Mouse (Mus musculus): ENCODE measurements at regions not wholly inside any gene's neighbourhood (a gene's known extent, or its start where the extent isn't known, plus 50 kb on each side); places are given as distances from the start of the nearest gene placed in this dataset.
A peak's percentile ranks its signal among the peaks of the same experiment; 100 is the strongest.

DNA sequence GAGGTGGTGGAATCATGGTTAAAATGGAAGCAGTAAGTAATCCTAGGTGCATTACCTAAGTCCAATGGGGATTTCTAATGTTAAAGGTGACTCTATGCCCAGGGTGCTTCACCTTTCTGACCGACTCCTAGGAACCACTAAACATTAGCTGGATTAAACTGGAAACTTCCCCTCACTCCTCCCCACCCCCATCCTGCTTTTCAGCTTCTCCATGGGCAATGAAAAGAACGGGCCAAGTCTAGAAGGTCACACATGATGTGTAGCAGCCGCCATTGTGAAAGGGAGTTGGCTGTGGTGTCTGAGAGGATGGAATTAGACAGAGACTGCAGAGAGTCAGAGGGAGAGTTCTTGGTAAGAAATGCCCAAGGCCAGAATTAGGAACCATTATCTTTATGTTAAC lies 479.8 kb downstream of the Ptprc start:
- Histone ChIP-seq H3K36me3 (ENCODE audit: control insufficient read depth, insufficient read depth, low read length) (no peaks in the 10 kb centered on the region), H3K27me3 (ENCODE audit: control insufficient read depth, insufficient read depth, low read length) (no peaks in the 10 kb centered on the region), H3K27ac (no peak overlapping the region), H3K79me2 (replicated peaks; ENCODE audit: control insufficient read depth, insufficient read depth, low read length) (no peaks in the 10 kb centered on the region), H3K9ac (ENCODE audit: low read depth, low read length) (no peak overlapping the region), H3K4me3 (no peak overlapping the region), H3K4me1 (ENCODE audit: control insufficient read depth, insufficient read depth, low read length) (no peaks in the 10 kb centered on the region)
- intact Hi-C loops (cut with DNase I): no loop called here
- DNase-seq: no peak
- 83% methylated on average over 3 of the region's 3 CpGs for WGBS
- no peak for TF ChIP-seq CTCF (IDR thresholded peaks at IDR 0.05)
- no peak for TF ChIP-seq EP300 (IDR thresholded peaks at IDR 0.05; ENCODE audit: insufficient read depth, low read depth, low read length)
- TF ChIP-seq POLR2A (IDR thresholded peaks at IDR 0.05; ENCODE audit: insufficient read depth, low read depth, low read length): no peak

DNA sequence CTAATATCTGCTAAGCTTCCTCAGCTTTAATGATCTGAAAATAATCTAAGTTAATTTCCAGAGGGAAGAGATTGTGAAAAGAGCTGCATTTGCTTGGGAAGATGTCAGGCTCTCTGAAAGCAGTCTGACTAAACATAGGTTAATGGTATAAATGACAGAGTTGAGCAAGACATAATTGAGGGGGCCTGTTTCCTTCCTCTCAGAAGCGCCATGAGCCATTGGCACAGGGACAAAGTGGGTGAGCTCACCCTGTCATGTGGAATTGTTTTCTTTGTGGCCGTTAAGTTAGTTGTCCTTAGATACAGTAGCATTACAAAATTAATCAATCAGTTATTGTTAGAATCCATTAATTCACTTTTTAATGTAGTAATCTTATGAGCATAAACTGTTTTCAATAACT lies 483.0 kb downstream of the Ptprc start:
- Histone ChIP-seq H3K4me1 (ENCODE audit: control insufficient read depth, insufficient read depth, low read length) (no peaks in the 10 kb centered on the region), H3K79me2 (replicated peaks; ENCODE audit: control insufficient read depth, insufficient read depth, low read length) (no peaks in the 10 kb centered on the region), H3K9ac (ENCODE audit: low read depth, low read length) (no peak overlapping the region), H3K27me3 (ENCODE audit: control insufficient read depth, insufficient read depth, low read length) (no peaks in the 10 kb centered on the region), H3K36me3 (ENCODE audit: control insufficient read depth, insufficient read depth, low read length) (no peaks in the 10 kb centered on the region), H3K27ac (no peak overlapping the region), H3K4me3 (no peak overlapping the region)
- intact Hi-C loops (cut with DNase I): no loop called here
- DNase-seq: no peak
- WGBS: 41% methylated on average over 2 of the region's 2 CpGs
- TF ChIP-seq EP300 (IDR thresholded peaks at IDR 0.05; ENCODE audit: insufficient read depth, low read depth, low read length) (no peak), CTCF (IDR thresholded peaks at IDR 0.05) (no peak), POLR2A (IDR thresholded peaks at IDR 0.05; ENCODE audit: insufficient read depth, low read depth, low read length) (no peak)

DNA sequence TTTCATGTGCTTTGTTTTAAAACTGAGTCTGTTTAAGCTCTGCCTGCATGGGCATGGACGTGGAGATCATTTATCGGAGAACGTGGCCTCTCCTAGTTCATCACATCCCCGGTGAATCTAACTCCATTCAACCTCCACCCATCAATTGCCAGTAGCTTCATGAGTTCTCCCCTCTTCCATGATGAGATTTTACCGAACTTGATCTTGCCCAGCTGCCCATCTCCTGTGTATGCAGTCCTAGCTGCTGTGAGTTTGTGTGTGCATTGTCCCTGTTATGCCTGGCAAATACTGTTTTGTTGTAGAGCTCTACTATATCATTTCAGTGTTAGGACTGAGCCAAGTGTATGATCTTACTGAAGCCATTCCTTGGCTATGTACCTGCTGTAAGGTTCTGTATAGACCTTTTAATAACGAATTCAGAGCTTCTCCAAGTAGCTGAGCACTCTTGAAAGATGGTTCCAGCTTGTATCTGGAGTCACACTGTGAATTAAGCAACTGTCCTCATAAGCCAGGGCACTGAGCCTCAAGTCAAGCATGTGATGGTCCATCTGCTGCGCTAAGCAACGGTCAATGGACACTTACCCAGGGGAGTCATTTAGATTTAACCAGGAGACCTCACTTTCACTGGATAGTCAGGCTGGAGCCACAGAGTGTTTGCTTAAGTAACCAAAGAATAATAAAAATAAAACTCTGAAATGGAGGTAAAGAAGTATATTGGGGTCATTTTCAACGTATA lies 484.5 kb downstream of the Ptprc start:
- TF ChIP-seq EP300 (IDR thresholded peaks at IDR 0.05; ENCODE audit: insufficient read depth, low read depth, low read length) (no peak), CTCF (IDR thresholded peaks at IDR 0.05) (no peak), POLR2A (IDR thresholded peaks at IDR 0.05; ENCODE audit: insufficient read depth, low read depth, low read length) (no peak)
- intact Hi-C loops (cut with DNase I): no loop called here
- H3K27me3 ChIP-seq (ENCODE audit: control insufficient read depth, insufficient read depth, low read length): no peaks in the 10 kb centered on the region
- H3K4me1 ChIP-seq (ENCODE audit: control insufficient read depth, insufficient read depth, low read length): no peaks in the 10 kb centered on the region
- no peaks in the 10 kb centered on the region for H3K79me2 ChIP-seq (replicated peaks; ENCODE audit: control insufficient read depth, insufficient read depth, low read length)
- no peaks in the 10 kb centered on the region for H3K36me3 ChIP-seq (ENCODE audit: control insufficient read depth, insufficient read depth, low read length)
- DNase-seq: no peak
- H3K27ac ChIP-seq: no peak overlapping the region
- no peak overlapping the region for H3K4me3 ChIP-seq
- 84% methylated on average over 9 of the region's 9 CpGs for WGBS
- no peak overlapping the region for H3K9ac ChIP-seq (ENCODE audit: low read depth, low read length)

DNA sequence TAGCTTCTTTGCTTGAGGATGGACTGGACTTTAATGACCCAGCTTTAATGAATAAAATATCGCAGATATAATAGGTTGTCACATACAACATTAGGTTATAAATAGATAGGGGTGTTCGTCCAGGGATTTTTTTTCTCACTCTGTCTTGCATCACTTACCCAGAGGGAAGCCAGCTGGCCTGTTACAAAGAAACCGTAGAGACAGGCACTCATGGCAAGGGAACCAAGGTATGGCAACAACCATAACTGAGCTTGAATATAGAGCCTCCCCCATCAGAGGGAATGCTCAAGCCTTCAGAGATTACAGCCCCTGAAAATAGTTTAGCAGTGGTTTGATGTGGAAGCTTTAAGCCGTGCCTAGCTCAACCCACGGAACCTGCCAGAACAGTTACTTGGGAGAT lies 504.9 kb downstream of the Ptprc start:
- H3K36me3 ChIP-seq (ENCODE audit: control insufficient read depth, insufficient read depth, low read length): no peaks in the 10 kb centered on the region
- H3K79me2 ChIP-seq (replicated peaks; ENCODE audit: control insufficient read depth, insufficient read depth, low read length): no peaks in the 10 kb centered on the region
- H3K27me3 ChIP-seq (ENCODE audit: control insufficient read depth, insufficient read depth, low read length): no peaks in the 10 kb centered on the region
- intact Hi-C loops (cut with DNase I): no loop called here
- no peak overlapping the region for H3K4me3 ChIP-seq
- no peaks in the 10 kb centered on the region for H3K4me1 ChIP-seq (ENCODE audit: control insufficient read depth, insufficient read depth, low read length)
- DNase-seq: peak in 1 of 2 experiments; percentile 55
- no peak overlapping the region for H3K9ac ChIP-seq (ENCODE audit: low read depth, low read length)
- TF ChIP-seq EP300 (IDR thresholded peaks at IDR 0.05; ENCODE audit: insufficient read depth, low read depth, low read length) (no peak), POLR2A (IDR thresholded peaks at IDR 0.05; ENCODE audit: insufficient read depth, low read depth, low read length) (no peak), CTCF (IDR thresholded peaks at IDR 0.05) (no peak)
- 52% methylated on average over 5 of the region's 5 CpGs for WGBS
- no peak overlapping the region for H3K27ac ChIP-seq

DNA sequence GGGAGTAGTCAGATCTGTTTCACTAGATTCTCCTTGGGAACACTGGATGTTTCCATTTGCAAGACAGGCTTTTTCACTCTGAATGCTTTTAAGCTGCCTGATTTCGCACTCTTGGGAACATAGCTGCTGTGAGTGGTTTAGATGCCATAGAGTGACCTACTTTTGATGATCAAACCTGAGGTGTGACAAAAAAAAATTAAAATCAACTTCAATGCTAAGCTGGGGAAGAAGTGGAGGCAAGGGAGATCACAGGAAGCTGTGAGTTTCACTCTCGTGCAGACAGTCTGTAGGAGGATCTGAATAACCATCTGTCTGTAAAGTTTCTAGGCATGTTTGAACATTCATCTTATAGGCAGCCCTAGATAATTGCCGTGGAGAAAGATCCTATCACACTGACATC lies 505.7 kb downstream of the Ptprc start:
- TF ChIP-seq POLR2A (IDR thresholded peaks at IDR 0.05; ENCODE audit: insufficient read depth, low read depth, low read length) (no peak), EP300 (IDR thresholded peaks at IDR 0.05; ENCODE audit: insufficient read depth, low read depth, low read length) (no peak), CTCF (IDR thresholded peaks at IDR 0.05) (no peak)
- DNase-seq: no peak
- H3K79me2 ChIP-seq (replicated peaks; ENCODE audit: control insufficient read depth, insufficient read depth, low read length): no peaks in the 10 kb centered on the region
- intact Hi-C loops (cut with DNase I): no loop called here
- H3K27me3 ChIP-seq (ENCODE audit: control insufficient read depth, insufficient read depth, low read length): no peaks in the 10 kb centered on the region
- no peaks in the 10 kb centered on the region for H3K36me3 ChIP-seq (ENCODE audit: control insufficient read depth, insufficient read depth, low read length)
- H3K27ac ChIP-seq: no peak overlapping the region
- H3K4me1 ChIP-seq (ENCODE audit: control insufficient read depth, insufficient read depth, low read length): no peaks in the 10 kb centered on the region
- 60% methylated on average over 3 of the region's 3 CpGs for WGBS
- H3K9ac ChIP-seq (ENCODE audit: low read depth, low read length): no peak overlapping the region
- no peak overlapping the region for H3K4me3 ChIP-seq

DNA sequence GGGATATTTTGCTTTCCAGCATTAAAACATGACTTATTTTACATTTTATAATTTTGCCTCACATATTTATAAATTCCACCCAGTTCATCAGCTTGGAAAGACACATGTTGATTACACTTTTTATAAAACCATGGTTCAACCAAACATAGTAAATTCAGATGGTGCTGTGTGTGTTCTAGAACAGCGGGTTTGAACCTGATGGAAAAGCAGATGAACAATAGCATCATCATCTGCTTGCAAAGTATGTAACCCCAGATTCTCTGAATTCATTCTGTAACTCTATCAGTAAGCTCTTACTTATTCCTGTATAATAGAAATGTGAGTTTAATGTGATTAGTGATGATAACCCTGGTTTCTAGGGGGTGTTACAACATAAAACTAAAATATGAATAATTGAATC lies 517.4 kb downstream of the Ptprc start:
- Histone ChIP-seq H3K4me1 (ENCODE audit: control insufficient read depth, insufficient read depth, low read length) (peaks cover 6% of the 10 kb centered on the region), H3K27ac (no peak overlapping the region), H3K79me2 (replicated peaks; ENCODE audit: control insufficient read depth, insufficient read depth, low read length) (no peaks in the 10 kb centered on the region), H3K9ac (ENCODE audit: low read depth, low read length) (no peak overlapping the region), H3K4me3 (no peak overlapping the region), H3K27me3 (ENCODE audit: control insufficient read depth, insufficient read depth, low read length) (no peaks in the 10 kb centered on the region), H3K36me3 (ENCODE audit: control insufficient read depth, insufficient read depth, low read length) (peaks cover 3% of the 10 kb centered on the region; the same call in 1 of the 2 replicates)
- DNase-seq: no peak
- 97% methylated on average over 1 of the region's 1 CpGs for WGBS
- intact Hi-C loops (cut with DNase I): loop anchor here (5.0 kb wide), 2 partner anchors 41 to 239 kb away; no protein-coding TSS in a partner anchor
- TF ChIP-seq EP300 (IDR thresholded peaks at IDR 0.05; ENCODE audit: insufficient read depth, low read depth, low read length): no peak
- no peak for TF ChIP-seq CTCF (IDR thresholded peaks at IDR 0.05)
- no peak for TF ChIP-seq POLR2A (IDR thresholded peaks at IDR 0.05; ENCODE audit: insufficient read depth, low read depth, low read length)
